Mouse (Mus musculus) cerebellum, postnatal 14 days (tissue): ENCODE results near the gene Wfdc6a.
"Not testable (repeated sequence)": the region's sequence is repeated elsewhere in the genome, so short reads cannot be mapped to it uniquely, and the experiment has no call there.

Source experiments
- DNase-seq, 2 experiments: peaks; one replicate each; pipeline ENCODE4 v3.0.0; 2021; ENCODE audit warnings: mixed read lengths in 2 of 2

Gene Wfdc6a

DNA sequence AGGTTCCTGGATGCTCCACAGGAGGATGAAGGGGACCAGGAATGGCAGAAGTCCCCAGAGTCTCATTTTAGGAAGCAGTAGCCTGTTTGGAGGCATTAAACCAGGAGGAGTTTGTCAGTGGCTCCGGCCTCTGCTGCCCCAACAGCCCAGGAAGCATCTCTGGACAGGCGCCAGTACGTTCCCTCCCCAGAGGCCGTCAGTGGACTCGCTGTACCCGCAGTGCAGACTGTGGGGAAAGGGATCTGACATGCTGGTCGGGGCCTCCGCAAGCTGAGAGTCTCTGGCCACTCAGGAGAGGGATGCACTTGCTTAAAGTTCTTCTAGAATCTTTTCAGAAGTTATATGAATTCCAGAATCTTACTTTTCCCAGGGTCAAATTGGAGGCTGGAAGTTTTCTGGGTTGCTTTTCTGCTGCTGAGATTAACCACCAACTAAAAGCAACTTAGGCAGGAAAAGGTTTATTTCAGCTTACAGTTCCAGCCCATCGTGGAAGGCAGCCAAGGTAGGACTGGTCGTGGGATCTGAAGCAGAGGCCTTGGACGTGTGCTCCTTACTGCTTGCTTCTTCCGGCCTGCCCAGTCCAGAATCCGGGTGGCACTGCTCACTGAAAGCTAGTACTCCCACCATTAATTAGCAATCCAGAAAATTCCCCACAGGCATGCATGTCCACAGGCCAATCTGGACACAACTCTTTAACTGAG lies at the start of gene Wfdc6a:
Wfdc6a (minus strand) TSS at position 423 of the 701 bp plus-strand sequence.
- not testable (repeated sequence) for DNase-seq

DNA sequence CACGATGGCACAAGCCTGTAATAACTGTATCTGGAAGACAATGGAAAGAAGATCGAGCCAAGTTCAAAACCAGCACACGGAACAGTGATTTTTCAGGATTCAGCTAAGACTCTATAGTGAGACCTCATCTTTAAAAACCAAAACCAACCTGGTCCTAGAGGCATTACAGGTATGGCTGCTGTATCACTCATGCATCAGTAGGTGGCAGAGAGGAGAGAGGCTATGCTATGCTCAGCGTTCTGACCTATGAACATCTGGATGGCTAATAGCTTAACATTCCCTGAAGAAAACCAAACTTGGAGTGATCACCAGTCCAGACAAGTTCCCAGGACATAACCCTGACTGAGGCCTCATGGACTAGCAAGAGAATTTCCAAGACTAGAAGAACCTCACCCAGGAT lies 36.5 kb upstream of the Wfdc6a start:
- DNase-seq = no peak

- no peak for DNase-seq
These were observed 33.8 kb upstream of the Wfdc6a start for GRCm38 (mm10) chr2:164619050-164619449.

DNA sequence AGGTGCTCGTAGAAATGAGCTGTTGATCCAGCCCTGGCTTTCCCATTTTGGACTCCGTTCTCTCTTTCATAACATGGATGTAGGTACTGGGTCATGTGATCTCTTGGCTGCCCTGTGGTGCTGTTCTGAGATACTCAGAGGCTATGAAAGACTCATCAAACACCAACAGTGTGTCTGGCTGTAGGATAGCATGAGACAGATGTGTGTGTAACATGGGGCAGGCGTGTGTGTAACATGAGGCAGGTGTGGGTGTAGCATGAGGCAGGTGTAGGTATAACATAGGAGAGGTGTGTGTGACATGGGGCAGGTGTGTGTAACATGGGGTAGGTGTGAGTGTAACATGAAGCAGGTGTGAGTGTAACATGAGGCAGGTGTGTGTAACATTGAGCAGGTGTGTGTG lies 30.1 kb upstream of the Wfdc6a start:
- no peak for DNase-seq

DNA sequence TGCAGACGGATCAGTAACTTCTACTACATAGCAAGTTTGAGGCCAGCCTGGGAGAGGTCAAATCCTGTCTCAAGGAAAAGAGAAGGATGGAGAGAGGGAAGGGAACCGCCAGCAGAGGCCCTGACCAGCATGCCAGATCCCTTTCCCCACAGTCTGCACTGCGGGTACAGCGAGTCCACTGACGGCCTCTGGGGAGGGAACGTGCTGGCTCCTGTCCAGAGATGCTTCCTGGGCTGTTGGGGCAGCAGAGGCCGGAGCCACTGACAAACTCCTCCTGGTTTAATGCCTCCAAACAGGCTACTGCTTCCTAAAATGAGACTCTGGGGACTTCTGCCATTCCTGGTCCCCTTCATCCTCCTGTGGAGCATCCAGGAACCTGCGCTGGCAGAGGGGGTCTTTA lies 28.2 kb upstream of the Wfdc6a start, which contains the start of the genes Wfdc6b and Wfdc8:
Wfdc6b (plus strand) TSS at position 52 of the 400 bp plus-strand sequence.
Wfdc8 (minus strand) TSS at position 156 of the 400 bp plus-strand sequence.
- peak; percentile 16 to 35 for DNase-seq

DNA sequence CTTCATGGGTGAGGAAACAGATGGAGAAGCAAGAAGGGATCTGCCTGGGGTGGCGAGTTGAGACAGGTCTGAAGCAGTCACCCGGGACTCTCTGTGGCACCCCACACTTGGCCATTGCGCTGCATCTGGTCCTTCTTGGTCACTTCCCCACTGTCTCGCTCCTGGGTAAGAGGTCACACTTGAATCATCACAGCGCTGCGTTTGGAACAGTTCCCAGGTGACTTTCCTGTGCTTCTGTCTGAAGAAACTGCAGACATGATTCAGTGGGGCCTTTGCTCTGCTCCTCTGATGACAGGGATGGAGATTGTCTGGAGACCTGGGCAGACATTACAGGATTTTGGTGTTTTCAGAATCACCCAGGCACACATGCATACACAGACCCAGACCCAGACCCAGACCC lies 23.5 kb upstream of the Wfdc6a start:
- no peak for DNase-seq

- DNase-seq = no peak
These were observed 19.2 kb upstream of the Wfdc6a start for GRCm38 (mm10) chr2:164604411-164604810.

DNA sequence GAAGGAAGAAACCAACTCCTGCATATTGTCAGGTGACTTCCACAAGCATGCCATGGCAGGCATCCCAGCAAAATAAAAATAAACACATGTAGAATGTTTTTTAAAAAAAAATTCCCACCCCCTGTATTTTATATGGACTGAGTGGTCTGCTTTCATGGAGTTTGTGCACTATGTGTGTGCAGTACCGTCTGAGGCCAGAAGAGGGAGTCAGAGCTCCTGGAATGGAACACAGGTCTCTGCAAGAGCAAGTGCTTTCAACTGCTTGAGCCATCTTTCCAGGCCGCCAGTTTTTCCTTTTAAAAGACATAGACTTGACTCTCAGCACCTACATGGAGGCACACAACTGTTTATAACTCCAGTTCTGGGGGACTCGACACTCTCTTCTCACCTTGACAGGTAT lies 18.2 kb upstream of the Wfdc6a start:
- DNase-seq = no peak

DNA sequence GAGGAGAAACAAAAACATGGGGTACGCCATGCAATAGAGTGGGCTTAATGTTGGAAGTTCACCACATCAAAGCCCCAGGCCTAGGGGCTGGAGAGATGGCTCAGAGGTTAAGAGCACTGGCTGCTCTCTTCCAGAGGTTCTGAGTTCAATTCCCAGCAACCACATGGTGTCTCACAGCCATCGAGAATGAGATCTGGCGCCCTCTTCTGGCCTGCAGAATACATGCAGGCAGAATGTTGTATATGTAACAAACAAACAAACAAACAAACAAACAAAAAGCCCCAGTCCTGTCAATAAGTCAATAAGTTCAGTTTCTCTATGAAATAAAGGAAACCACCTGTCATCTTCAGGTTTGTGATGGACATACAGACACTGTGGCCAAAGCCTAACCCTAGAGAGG lies 14.9 kb upstream of the Wfdc6a start:
- no peak for DNase-seq

- no peak for DNase-seq
These were observed 8.2 kb upstream of the Wfdc6a start, which contains the start of gene Eppin for GRCm38 (mm10) chr2:164593494-164593893. Eppin (minus strand) TSS chr2:164593594.

GRCm38 (mm10) chr2:164592014-164592413 lies 6.8 kb upstream of the Wfdc6a start:
- DNase-seq = peak; percentile 48 to 50

- not testable (repeated sequence) for DNase-seq
These were observed 11.9 kb downstream of the Wfdc6a start, which contains the start of gene Spint3 for GRCm38 (mm10) chr2:164573359-164573758. Spint3 (minus strand) TSS chr2:164573459.

- DNase-seq = no peak
These were observed 17.8 kb downstream of the Wfdc6a start for GRCm38 (mm10) chr2:164567460-164567859.

- DNase-seq = no peak
These were observed 18.2 kb downstream of the Wfdc6a start for GRCm38 (mm10) chr2:164566997-164567396.

GRCm38 (mm10) chr2:164564346-164564745 lies 20.9 kb downstream of the Wfdc6a start:
- peak; percentile 31 to 51 for DNase-seq

DNA sequence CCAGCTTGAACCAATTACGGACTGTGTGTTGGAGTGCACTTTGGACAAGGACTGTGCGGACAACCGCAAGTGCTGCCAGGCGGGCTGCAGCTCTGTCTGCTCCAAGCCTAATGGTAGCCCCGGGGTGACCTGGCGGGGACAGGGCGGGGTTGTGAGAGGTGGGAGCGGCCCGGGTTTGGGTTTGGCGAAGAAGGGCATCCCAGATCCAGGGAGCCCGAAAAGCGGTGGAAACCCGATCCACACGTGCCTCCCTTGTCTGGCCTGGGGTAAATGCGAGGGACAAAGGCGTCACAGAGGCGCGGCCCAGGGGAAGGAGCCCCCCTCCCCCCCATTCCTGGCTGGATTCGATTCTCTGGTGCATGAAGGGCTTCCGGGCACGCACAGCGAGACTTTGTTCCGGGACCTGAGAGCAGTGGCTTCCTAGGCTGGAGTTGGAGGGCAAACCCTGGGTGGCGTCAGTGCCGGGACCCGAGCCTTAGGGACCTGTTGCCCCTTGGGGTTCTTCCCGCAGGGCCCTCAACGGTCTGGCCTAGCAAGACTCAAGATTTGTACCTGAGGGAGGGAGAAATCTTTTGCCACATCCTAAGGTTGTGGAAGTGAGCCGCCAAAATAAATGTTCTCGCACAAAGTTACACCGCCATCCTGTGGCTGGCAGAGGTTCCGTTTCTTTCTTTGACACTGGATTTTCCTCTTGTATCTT lies 21.8 kb downstream of the Wfdc6a start:
- DNase-seq = peak; percentile 31 to 50

- DNase-seq = peak in 1 of 2 experiments; percentile 17
These were observed 22.7 kb downstream of the Wfdc6a start, which contains the start of gene Wfdc2 for GRCm38 (mm10) chr2:164562391-164563188. Wfdc2 (plus strand) TSS chr2:164562413.

DNA sequence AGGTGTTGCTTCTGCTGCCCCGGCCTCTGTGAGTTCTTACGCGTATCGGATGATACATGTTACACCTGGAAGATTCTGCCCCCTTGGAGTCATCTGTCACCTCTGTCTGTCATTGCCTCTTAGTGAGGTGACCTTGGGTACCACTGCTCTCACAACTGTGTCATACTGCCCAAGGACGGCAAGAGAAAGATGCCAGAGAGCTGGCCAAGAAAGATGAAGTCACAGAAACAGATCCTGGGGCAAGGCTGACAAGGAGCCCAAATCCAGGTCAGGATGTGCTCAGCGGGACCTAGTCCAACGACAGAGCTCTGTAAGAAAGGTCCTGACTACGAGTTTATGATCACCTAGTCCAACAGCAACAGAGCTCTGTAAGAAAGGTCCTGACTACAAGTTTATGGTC lies 25.1 kb downstream of the Wfdc6a start:
- DNase-seq = no peak

DNA sequence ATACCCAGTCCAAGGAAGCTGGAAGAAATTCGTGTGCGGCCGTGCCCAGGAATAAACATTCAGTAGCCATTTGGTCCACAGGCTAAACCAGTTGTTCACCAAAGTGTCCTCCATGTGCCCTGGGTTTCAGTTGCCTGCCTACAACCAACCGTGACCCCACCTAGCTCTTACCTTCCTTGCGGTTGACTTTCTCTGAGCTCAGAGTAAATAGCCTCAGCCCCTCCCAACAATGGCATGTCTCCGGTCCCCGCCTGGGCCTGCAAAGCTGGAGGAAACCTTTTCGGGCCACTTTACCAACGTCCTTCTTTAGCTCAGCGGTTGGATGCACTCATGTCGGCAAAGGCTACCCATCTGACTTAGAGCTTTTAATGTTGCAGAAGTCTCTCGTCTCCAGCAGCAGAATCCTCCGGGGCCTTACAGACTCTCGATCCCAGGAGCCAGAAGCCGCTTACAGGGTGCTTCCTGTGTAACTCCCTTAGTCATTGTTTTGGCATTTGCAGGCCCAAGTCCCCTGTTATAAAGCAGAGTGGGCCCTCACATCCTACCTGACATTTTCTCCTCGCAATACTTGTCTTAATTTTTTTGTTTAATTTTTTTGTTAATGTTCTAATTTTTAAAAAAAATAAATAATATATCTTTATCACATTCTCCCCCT lies 26.1 kb downstream of the Wfdc6a start:
- no peak for DNase-seq

GRCm38 (mm10) chr2:164558426-164558825 lies 26.8 kb downstream of the Wfdc6a start:
- DNase-seq = no peak

- DNase-seq = no peak
These were observed 33.7 kb downstream of the Wfdc6a start for GRCm38 (mm10) chr2:164551502-164551901.

DNA sequence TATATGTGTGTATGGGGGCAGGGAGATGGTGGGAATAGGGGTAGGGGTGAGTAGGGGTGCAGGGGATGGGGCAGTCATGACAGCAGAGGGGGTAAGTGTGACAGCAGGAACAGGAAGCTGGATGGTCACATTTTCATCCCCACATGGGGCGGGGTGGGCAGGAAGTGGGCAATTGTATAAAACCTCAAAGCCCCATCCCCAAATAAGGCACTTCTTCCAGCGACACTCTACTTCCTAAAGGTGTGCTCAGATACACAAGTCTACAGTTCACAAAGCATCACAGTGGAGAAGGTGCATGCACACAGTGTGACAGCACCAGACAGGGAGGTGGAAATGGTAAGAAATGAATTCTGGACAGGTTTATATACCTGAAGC lies 34.4 kb downstream of the Wfdc6a start:
- DNase-seq = no peak
